Mouse (Mus musculus) E14TG2a.4 (cell line): ENCODE measurements around the gene Ehbp1.

Experiments
- CTCF ChIP-seq: conservative IDR thresholded peaks from 2 replicates; pipeline ENCODE4 v1.5.1; 2014; ENCODE audit warnings: low read length
- NANOG ChIP-seq: IDR thresholded peaks from 2 replicates; pipeline ENCODE4 v1.6.1; 2014; ENCODE audit warnings: borderline replicate concordance, low read length, mixed read lengths
- POU5F1 ChIP-seq: IDR thresholded peaks from 2 replicates; pipeline ENCODE4 v1.6.1; 2014; ENCODE audit warnings: low read length, borderline replicate concordance

GRCm38 (mm10) chr11:22007781-22008110, 334.3 kb downstream of the Ehbp1 start:
- TF ChIP-seq CTCF: no peak
- no peak for TF ChIP-seq NANOG
- no peak for TF ChIP-seq POU5F1
